16 mouse cellular contexts compared by ENCODE assay signal in genomic region chr1:194998396-194998795, GRCm38 (mm10).
"Had no signal": no experiment of that assay in that cellular context is flagged by ENCODE, and none has a peak within 500 bp of the region (broad histone marks: within the 10 kb centered on the region; RNA-seq: fewer than 3 reads in every experiment).

No protein-coding gene starts in this region.

- DNase-seq: layer of hippocampus, adult 9-11 months; layer of hippocampus, postnatal 36 days; liver, embryonic 13.5 days; liver, postnatal 0 days; lung, postnatal 14 days; thymus, adult 2 months; thymus, postnatal 4 days had no signal

- H3K4me2 ChIP-seq: limb, embryonic 15.5 days; liver, embryonic 13.5 days; lung, embryonic 15.5 days; midbrain, embryonic 11.5 days; midbrain, embryonic 15.5 days; neural tube, embryonic 12.5 days had no signal

- H3K9ac ChIP-seq: limb, embryonic 15.5 days; liver, embryonic 13.5 days; liver, postnatal 0 days; lung, embryonic 15.5 days; midbrain, embryonic 15.5 days; neural tube, embryonic 12.5 days had no signal

- H3K27me3 ChIP-seq: limb, embryonic 15.5 days; liver, embryonic 13.5 days; lung, embryonic 15.5 days; midbrain, embryonic 15.5 days; neural tube, embryonic 12.5 days had no signal

- ATAC-seq: hindbrain, postnatal 0 days; liver, postnatal 0 days; midbrain, embryonic 15.5 days had no signal

- H3K4me1 ChIP-seq: limb, embryonic 15.5 days; lung, embryonic 15.5 days; midbrain, embryonic 15.5 days; neural tube, embryonic 12.5 days had no signal

- H3K36me3 ChIP-seq: limb, embryonic 15.5 days; liver, embryonic 13.5 days; lung, embryonic 15.5 days; midbrain, embryonic 15.5 days; neural tube, embryonic 12.5 days had no signal

- H3K9me3 ChIP-seq: limb, embryonic 15.5 days; liver, embryonic 13.5 days; lung, embryonic 15.5 days; megakaryocyte, embryonic 14.5 days; midbrain, embryonic 15.5 days; neural tube, embryonic 12.5 days had no signal

- H3K27ac ChIP-seq: hindbrain, postnatal 0 days; limb, embryonic 15.5 days; liver, embryonic 13.5 days; lung, embryonic 15.5 days; macrophage; midbrain, embryonic 15.5 days; neural tube, embryonic 12.5 days; stomach, postnatal 0 days had no signal

- H3K4me3 ChIP-seq: limb, embryonic 15.5 days; liver, embryonic 13.5 days; lung, embryonic 15.5 days; megakaryocyte, embryonic 14.5 days; midbrain, embryonic 15.5 days; neural tube, embryonic 12.5 days had no signal
